Mouse (Mus musculus) frontal cortex, adult 2 months (tissue): ENCODE results near the gene Xndc1. TPM values are rescaled to one million over a fixed set of nuclear protein-coding genes. Genes with fewer than 3 reads are reported as not detected.

Experiments used
- DNase-seq, 2 experiments: peaks; one replicate each; pipeline ENCODE4 v3.0.0; 2022; ENCODE audit warnings: low spot score in 1 of 2; ENCODE audit errors: extremely low spot score in 1 of 2
- polyA plus RNA-seq: library from polyadenylated mRNA; depleted of rRNA; stranded (reverse); fragments of >200 nt; gene quantifications from 2 replicates; pipeline ENCODE4 v1.2.3, GENCODE M21; 2012

Xndc1 gene
- polyA plus RNA-seq, 1 experiment, result 42.7 TPM

- DNase-seq, result peak in 1 of 2 experiments; percentile 56
Measured at GRCm38 (mm10) chr7:102078517-102078916, 13.2 kb downstream of the Xndc1 start.

- DNase-seq, result no peak
Measured at GRCm38 (mm10) chr7:102080311-102080710, 15.0 kb downstream of the Xndc1 start.

- DNase-seq, result no peak
Measured at GRCm38 (mm10) chr7:102081784-102082183, 16.5 kb downstream of the Xndc1 start.

GRCm38 (mm10) chr7:102082816-102083215 is 17.5 kb downstream of the Xndc1 start, which contains the start of gene Trpc2:
Gene Trpc2 (plus strand): TSS chr7:102083116.
- DNase-seq, result no peak

- no peak for DNase-seq
Measured at GRCm38 (mm10) chr7:102084041-102084696, 18.9 kb downstream of the Xndc1 start.

- peak in 1 of 2 experiments; percentile 45 for DNase-seq
Measured at GRCm38 (mm10) chr7:102087336-102087735, 22.0 kb downstream of the Xndc1 start.

- DNase-seq, result no peak
Measured at GRCm38 (mm10) chr7:102099760-102100661, 34.7 kb downstream of the Xndc1 start.

GRCm38 (mm10) chr7:102100868-102101267 is 35.6 kb downstream of the Xndc1 start:
- no peak for DNase-seq

GRCm38 (mm10) chr7:102101487-102101886 is 36.2 kb downstream of the Xndc1 start, which contains the start of gene Art1:
Gene Art1 (plus strand): TSS chr7:102101743.
- no peak for DNase-seq

- no peak for DNase-seq
Measured at GRCm38 (mm10) chr7:102102241-102102640, 36.9 kb downstream of the Xndc1 start.

- DNase-seq, result no peak
Measured at GRCm38 (mm10) chr7:102102696-102103095, 37.4 kb downstream of the Xndc1 start.

- no peak for DNase-seq
Measured at GRCm38 (mm10) chr7:102103555-102103954, 38.2 kb downstream of the Xndc1 start.

GRCm38 (mm10) chr7:102104126-102104525 is 38.8 kb downstream of the Xndc1 start:
- no peak for DNase-seq

GRCm38 (mm10) chr7:102106700-102107141 is 41.4 kb downstream of the Xndc1 start:
- no peak for DNase-seq

- DNase-seq, result no peak
Measured at GRCm38 (mm10) chr7:102108206-102108605, 42.9 kb downstream of the Xndc1 start.

- DNase-seq, result no peak
Measured at GRCm38 (mm10) chr7:102109171-102109570, 43.9 kb downstream of the Xndc1 start, which contains the start of gene Art5. Gene Art5 (minus strand): TSS chr7:102109489.

- no peak for DNase-seq
Measured at GRCm38 (mm10) chr7:102109746-102110145, 44.4 kb downstream of the Xndc1 start.

- DNase-seq, result no peak
Measured at GRCm38 (mm10) chr7:102113151-102113729, 47.9 kb downstream of the Xndc1 start.

- DNase-seq, result peak in 1 of 2 experiments; percentile 10
Measured at GRCm38 (mm10) chr7:102116579-102117331, 51.4 kb downstream of the Xndc1 start, which contains the start of gene Chrna10. Gene Chrna10 (minus strand): TSS chr7:102116828.

GRCm38 (mm10) chr7:102117382-102117781 is 52.1 kb downstream of the Xndc1 start:
- no peak for DNase-seq
